Mouse (Mus musculus): ENCODE measurements around the gene Uspl1.

GRCm38 (mm10) chr5:149247047-149247904 is 63.1 kb downstream of the Uspl1 start:
- no peak for TF ChIP-seq EP300 (IDR thresholded peaks at IDR 0.05; ENCODE audit: low read depth)
- TF ChIP-seq CTCF (IDR thresholded peaks at IDR 0.05; ENCODE audit: low read depth) = no peak

All from liver, postnatal 0 days (tissue).